In the genomic region with DNA sequence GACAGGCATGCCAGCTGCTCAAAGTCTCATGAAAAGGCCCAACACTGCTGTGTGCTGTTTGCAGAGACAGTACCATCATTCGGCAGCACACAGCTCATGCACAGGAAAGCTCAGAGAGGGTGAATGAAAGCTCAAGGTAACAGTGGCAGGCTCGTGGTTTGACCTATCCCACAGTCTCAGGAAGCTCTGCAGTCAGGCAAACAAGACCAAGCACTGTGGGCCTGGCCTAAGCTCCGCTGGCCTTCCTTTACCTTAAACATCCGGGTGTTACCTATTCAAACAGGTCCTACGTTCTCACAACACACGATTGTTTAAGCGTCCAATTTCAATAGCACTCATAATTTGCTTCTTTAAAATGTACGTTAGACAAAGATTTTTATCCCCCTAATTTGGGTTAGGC, we compare ENCODE assay signal across 13 mouse cellular contexts. TPM values are rescaled to one million over a fixed set of nuclear protein-coding genes. Genes with fewer than 3 reads are reported as not detected.
DNase-seq lines count a peak whose midpoint lies in the region; ATAC-seq and TF ChIP-seq lines count a peak whose summit lies in the region.
"Had no signal": no experiment of that assay in that cellular context is flagged by ENCODE, and none has a peak within 500 bp of the region (broad histone marks: within the 10 kb centered on the region; RNA-seq: fewer than 3 reads in every experiment).

No protein-coding gene starts in this region.

- WGBS in hindbrain, embryonic 13.5 days = 80% methylated on average over 8 of the region's 8 CpGs
- 79% methylated on average over 8 of the region's 8 CpGs for WGBS in hindbrain, embryonic 16.5 days
- WGBS in liver, embryonic 13.5 days (ENCODE audit: insufficient replicate concordance) = 47% methylated on average over 8 of the region's 8 CpGs
- 51% methylated on average over 8 of the region's 8 CpGs for WGBS in stomach, embryonic 15.5 days

- ATAC-seq in hindbrain, embryonic 13.5 days (ENCODE audit: low FRiP score) = no peak
- ATAC-seq in hindbrain, embryonic 16.5 days = no peak
- no peak for ATAC-seq in liver, embryonic 13.5 days (ENCODE audit: low read depth)
- ATAC-seq in stomach, embryonic 15.5 days (ENCODE audit: insufficient read depth, low FRiP score, low read depth) = no peak

- H3K27ac ChIP-seq in hindbrain, embryonic 13.5 days = no peak overlapping the region
- H3K27ac ChIP-seq in hindbrain, embryonic 16.5 days (ENCODE audit: low read depth, low read length) = no peak overlapping the region; the same call in 1 of the 2 replicates
- H3K27ac ChIP-seq in testis, adult 2 months (ENCODE audit: control insufficient read depth, insufficient read depth, low read depth, low read length) = peak overlapping the region; percentile 0; the same call in 1 of the 2 replicates
- no peak overlapping the region for H3K27ac ChIP-seq in liver, embryonic 13.5 days
- peak overlapping the region; percentile 86 for H3K27ac ChIP-seq in stomach, embryonic 15.5 days
- H3K27ac ChIP-seq: kidney, embryonic 15.5 days had no signal

- no peak for TF ChIP-seq CTCF in testis, adult 2 months (IDR thresholded peaks at IDR 0.05; ENCODE audit: control insufficient read depth, insufficient read depth, insufficient replicate concordance, low read depth, low read length)

- H3K4me3 ChIP-seq in hindbrain, embryonic 13.5 days = no peak overlapping the region
- H3K4me3 ChIP-seq in hindbrain, embryonic 16.5 days (ENCODE audit: low read length) = no peak overlapping the region
- H3K4me3 ChIP-seq in testis, adult 2 months (ENCODE audit: control insufficient read depth, low read depth, low read length) = no peak overlapping the region
- H3K4me3 ChIP-seq in liver, embryonic 13.5 days (replicated peaks) = no peak overlapping the region
- H3K4me3 ChIP-seq in stomach, embryonic 15.5 days (replicated peaks) = no peak overlapping the region
- H3K4me3 ChIP-seq: hindbrain, embryonic 15.5 days; kidney, embryonic 15.5 days had no signal

- H3K9me3 ChIP-seq in hindbrain, embryonic 13.5 days = no peaks in the 10 kb centered on the region
- no peaks in the 10 kb centered on the region for H3K9me3 ChIP-seq in hindbrain, embryonic 16.5 days (ENCODE audit: control insufficient read depth, low read length)
- no peaks in the 10 kb centered on the region for H3K9me3 ChIP-seq in liver, embryonic 13.5 days (replicated peaks)
- H3K9me3 ChIP-seq in stomach, embryonic 15.5 days = no peaks in the 10 kb centered on the region
- H3K9me3 ChIP-seq: G1E; hindbrain, embryonic 15.5 days; kidney, embryonic 15.5 days had no signal

- no peak for DNase-seq in testis, postnatal 10 days (ENCODE audit: low spot score)
- DNase-seq in liver, embryonic 13.5 days = no peak
- no peak for DNase-seq in right cerebral cortex, adult 2 months (ENCODE audit: low spot score in 2 of 2)
- no peak for DNase-seq in testis, postnatal 14 days (ENCODE audit: low spot score)
- DNase-seq: gastrocnemius, postnatal 36 days; lung, postnatal 10 days had no signal

- no peak for TF ChIP-seq POLR2A in testis, adult 2 months (IDR thresholded peaks at IDR 0.05; ENCODE audit: control insufficient read depth, low read depth, low read length)

- peaks cover 6% of the 10 kb centered on the region; the same call in 1 of the 2 replicates for H3K36me3 ChIP-seq in hindbrain, embryonic 13.5 days
- H3K36me3 ChIP-seq in hindbrain, embryonic 16.5 days (ENCODE audit: control insufficient read depth, insufficient read depth, low read length) = no peaks in the 10 kb centered on the region
- no peaks in the 10 kb centered on the region for H3K36me3 ChIP-seq in testis, adult 2 months (ENCODE audit: control insufficient read depth, insufficient read depth, low read length)
- H3K36me3 ChIP-seq in liver, embryonic 13.5 days = peaks cover 3% of the 10 kb centered on the region; the same call in 1 of the 2 replicates
- no peaks in the 10 kb centered on the region for H3K36me3 ChIP-seq in stomach, embryonic 15.5 days
- H3K36me3 ChIP-seq: G1E; hindbrain, embryonic 15.5 days had no signal

- no peak overlapping the region for H3K4me2 ChIP-seq in hindbrain, embryonic 13.5 days
- H3K4me2 ChIP-seq in hindbrain, embryonic 16.5 days (ENCODE audit: low read length) = no peak overlapping the region
- H3K4me2 ChIP-seq in liver, embryonic 13.5 days = 0 out of 2 replicates have a peak overlapping the region, but pooled peaks have one; percentile 49
- peak overlapping the region; percentile 72; the same call in 1 of the 2 replicates for H3K4me2 ChIP-seq in stomach, embryonic 15.5 days
- H3K4me2 ChIP-seq: kidney, embryonic 15.5 days had no signal

- peak overlapping the region; percentile 6; the same call in 1 of the 2 replicates for H3K9ac ChIP-seq in hindbrain, embryonic 13.5 days
- H3K9ac ChIP-seq in hindbrain, embryonic 16.5 days (ENCODE audit: low read depth, low read length) = no peak overlapping the region
- no peak overlapping the region for H3K9ac ChIP-seq in liver, embryonic 13.5 days
- no peak overlapping the region for H3K9ac ChIP-seq in stomach, embryonic 15.5 days
- H3K9ac ChIP-seq: kidney, embryonic 15.5 days had no signal

- H3K27me3 ChIP-seq in hindbrain, embryonic 13.5 days = no peaks in the 10 kb centered on the region
- H3K27me3 ChIP-seq in hindbrain, embryonic 16.5 days (replicated peaks; ENCODE audit: control insufficient read depth, insufficient read depth, low read length) = no peaks in the 10 kb centered on the region
- H3K27me3 ChIP-seq in testis, adult 2 months (ENCODE audit: control insufficient read depth, insufficient read depth, low read length) = no peaks in the 10 kb centered on the region
- peaks cover 30% of the 10 kb centered on the region for H3K27me3 ChIP-seq in liver, embryonic 13.5 days
- H3K27me3 ChIP-seq in stomach, embryonic 15.5 days (replicated peaks) = no peaks in the 10 kb centered on the region
- H3K27me3 ChIP-seq: hindbrain, embryonic 15.5 days; kidney, embryonic 15.5 days had no signal

- peaks cover 56% of the 10 kb centered on the region for H3K4me1 ChIP-seq in hindbrain, embryonic 13.5 days (replicated peaks)
- H3K4me1 ChIP-seq in hindbrain, embryonic 16.5 days (ENCODE audit: control insufficient read depth, insufficient read depth, low read depth, low read length) = peaks cover 22% of the 10 kb centered on the region
- H3K4me1 ChIP-seq in testis, adult 2 months (ENCODE audit: control insufficient read depth, insufficient read depth, low read length) = peaks cover 11% of the 10 kb centered on the region
- peaks cover 50% of the 10 kb centered on the region for H3K4me1 ChIP-seq in liver, embryonic 13.5 days (replicated peaks)
- H3K4me1 ChIP-seq in stomach, embryonic 15.5 days = peaks cover 21% of the 10 kb centered on the region

RNA-seq across cellular contexts. Expression of a gene that starts 4.4 kb away (rescaled TPM):
- polyA plus RNA-seq in hindbrain, embryonic 13.5 days (2015; fragmentation: Nextera tagmentation; extraction: Ambion mirVana) = 48.3 and 48.4 TPM in 2 replicates
- polyA plus RNA-seq in hindbrain, embryonic 16.5 days (2015; fragmentation: Nextera tagmentation; extraction: Ambion mirVana) = 54.6 and 59.0 TPM in 2 replicates
- 22.5 and 30.7 TPM in 2 replicates for polyA plus RNA-seq in testis, adult 2 months (2012; rRNA removed)
- 8.5 and 10.8 TPM in 2 replicates for polyA plus RNA-seq in liver, embryonic 13.5 days (2015; fragmentation: Nextera tagmentation; extraction: Ambion mirVana)
- 61.4 and 70.1 TPM in 2 replicates for polyA plus RNA-seq in stomach, embryonic 15.5 days (2015; fragmentation: Nextera tagmentation; extraction: Ambion mirVana)

Comparison
In these comparisons a context has a peak if more than half of its experiments do, and no peak if none do; other contexts are left out.
1. H3K27ac ChIP-seq: peak in testis, adult 2 months (single experiment) and stomach, embryonic 15.5 days (single experiment); none in hindbrain, embryonic 13.5 days (single experiment), hindbrain, embryonic 16.5 days (single experiment) and liver, embryonic 13.5 days (single experiment).
2. H3K4me2 ChIP-seq: peak in liver, embryonic 13.5 days (single experiment) and stomach, embryonic 15.5 days (single experiment); none in hindbrain, embryonic 13.5 days (single experiment) and hindbrain, embryonic 16.5 days (single experiment).